Mouse (Mus musculus) stomach, embryonic 16.5 days (tissue): ENCODE results near the gene Myl6. TPM values are rescaled to one million over a fixed set of nuclear protein-coding genes. Genes with fewer than 3 reads are reported as not detected.
A peak's percentile ranks its signal among the peaks of the same experiment; 100 is the strongest.

ENCODE experiments used
- ATAC-seq: fragments of 200-750 bp; cut with Nextera tagmentation; 2 replicates; pipeline ENCODE4 v1.8.0; 2017; ENCODE audit warnings: moderate number of reproducible peaks, moderate TSS enrichment; ENCODE audit not compliant: insufficient read depth, low FRiP score
- H3K27ac ChIP-seq: fragments of 300-500 bp; sonication (generic); 2 replicates; pipeline ENCODE4 v1.5.1; 2014; ENCODE audit warnings: low read length
- H3K27me3 ChIP-seq: fragments of 300-500 bp; sonication (generic); 2 replicates; pipeline ENCODE4 v1.6.1; 2014; ENCODE audit warnings: low read length, control low read depth, mixed read lengths; ENCODE audit not compliant: control insufficient read depth, insufficient read depth
- H3K36me3 ChIP-seq: fragments of 300-500 bp; sonication (generic); 2 replicates; pipeline ENCODE4 v1.6.1; 2014; ENCODE audit warnings: low read length; ENCODE audit not compliant: control insufficient read depth, insufficient read depth
- H3K4me1 ChIP-seq: fragments of 300-500 bp; sonication (generic); 2 replicates; pipeline ENCODE4 v1.6.1; 2014; ENCODE audit warnings: low read length, control low read depth, mixed read lengths; ENCODE audit not compliant: control insufficient read depth, insufficient read depth
- H3K4me2 ChIP-seq: fragments of 300-500 bp; sonication (generic); 2 replicates; pipeline ENCODE4 v1.6.1; 2014; ENCODE audit warnings: low read depth, low read length, mixed read lengths
- H3K4me3 ChIP-seq: fragments of 300-500 bp; sonication (generic); replicated peaks from 2 replicates; pipeline ENCODE4 v1.5.1; 2014; ENCODE audit warnings: mild to moderate bottlenecking, low read length
- H3K9ac ChIP-seq: fragments of 300-500 bp; sonication (generic); 2 replicates; pipeline ENCODE4 v1.6.1; 2014; ENCODE audit warnings: low read length
- H3K9me3 ChIP-seq: fragments of 300-500 bp; sonication (generic); replicated peaks from 2 replicates; pipeline ENCODE4 v1.6.1; 2016; ENCODE audit warnings: low read length, control low read depth; ENCODE audit not compliant: control insufficient read depth
- WGBS: fragments of 180-500 bp; shearing (Covaris S2); extraction: QIAGEN DNeasy Blood & Tissue Kit; methylation state at CpG from one replicate; pipeline ENCODE4 v1.1.7; 2014; 5-methylcytosine and 5-hydroxymethylcytosine counted together
- polyA plus RNA-seq: library from polyadenylated mRNA; unstranded; fragments of >200 nt; fragmentation: Nextera tagmentation; extraction: Ambion mirVana; gene quantifications from 2 replicates; pipeline ENCODE4 v1.2.1, GENCODE M21; 2015

The Myl6 gene
- polyA plus RNA-seq, 1 experiment from 2014 or later: 2,126 TPM

GRCm38 (mm10) chr10:128489380-128489779 is 4.6 kb downstream of the Myl6 start:
- peaks cover 23% of the 10 kb centered on the region for H3K4me1 ChIP-seq
- H3K4me2 ChIP-seq: no peak overlapping the region; the same call in 1 of the 2 replicates
- H3K9me3 ChIP-seq: no peaks in the 10 kb centered on the region
- peak overlapping the region; percentile 99 for H3K27ac ChIP-seq
- H3K27me3 ChIP-seq: no peaks in the 10 kb centered on the region
- 44% methylated on average over 5 of the region's 5 CpGs for WGBS
- no peak overlapping the region for H3K4me3 ChIP-seq
- peaks cover 25% of the 10 kb centered on the region for H3K36me3 ChIP-seq
- peak overlapping the region; percentile 62 for H3K9ac ChIP-seq
- no peak for ATAC-seq

- no peaks in the 10 kb centered on the region for H3K27me3 ChIP-seq
- no peaks in the 10 kb centered on the region for H3K9me3 ChIP-seq
- no peak overlapping the region for H3K9ac ChIP-seq
- peak overlapping the region; percentile 49; the same call in 1 of the 2 replicates for H3K27ac ChIP-seq
- no peak overlapping the region for H3K4me2 ChIP-seq
- no peak overlapping the region for H3K4me3 ChIP-seq
- peaks cover 23% of the 10 kb centered on the region for H3K4me1 ChIP-seq
- peaks cover 28% of the 10 kb centered on the region for H3K36me3 ChIP-seq
- no peak for ATAC-seq
- WGBS: 68% methylated on average over 4 of the region's 4 CpGs
Measured at GRCm38 (mm10) chr10:128488776-128489175, 5.2 kb downstream of the Myl6 start.

GRCm38 (mm10) chr10:128487861-128488712 is 5.9 kb downstream of the Myl6 start:
- Histone ChIP-seq H3K9ac (no peak overlapping the region), H3K4me3 (no peak overlapping the region), H3K27ac (peak overlapping the region; percentile 49; the same call in 1 of the 2 replicates), H3K27me3 (no peaks in the 10 kb centered on the region), H3K4me1 (peaks cover 23% of the 10 kb centered on the region), H3K36me3 (peaks cover 35% of the 10 kb centered on the region), H3K9me3 (no peaks in the 10 kb centered on the region), H3K4me2 (no peak overlapping the region)
- 88% methylated on average over 22 of the region's 22 CpGs for WGBS
- no peak for ATAC-seq

GRCm38 (mm10) chr10:128486370-128486769 is 7.6 kb downstream of the Myl6 start:
- Histone ChIP-seq H3K27me3 (no peaks in the 10 kb centered on the region), H3K36me3 (peaks cover 52% of the 10 kb centered on the region), H3K4me3 (no peak overlapping the region), H3K4me1 (peaks cover 16% of the 10 kb centered on the region), H3K4me2 (no peak overlapping the region), H3K27ac (no peak overlapping the region), H3K9me3 (no peaks in the 10 kb centered on the region), H3K9ac (no peak overlapping the region)
- no peak for ATAC-seq
- WGBS: 88% methylated on average over 7 of the region's 7 CpGs

DNA sequence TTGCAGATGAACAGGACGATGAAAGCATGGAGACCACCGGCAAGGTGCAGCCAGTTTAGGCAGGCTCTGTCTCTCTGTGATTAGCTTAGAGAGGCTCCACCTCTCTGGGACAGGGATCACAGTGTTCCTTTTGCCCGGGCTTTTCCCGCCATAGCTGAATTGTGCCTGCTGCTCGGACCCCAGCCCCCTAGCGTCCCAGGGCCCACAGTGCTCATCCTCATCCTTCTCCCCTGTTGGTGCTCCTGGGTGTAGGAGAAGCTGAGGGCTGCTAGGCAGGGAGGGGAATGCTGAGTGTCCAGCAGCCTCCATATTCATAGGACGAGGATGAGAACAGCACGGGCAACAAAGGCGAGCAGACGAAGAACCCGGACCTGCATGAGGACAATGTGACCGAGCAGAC is 19.6 kb downstream of the Myl6 start:
- no peak overlapping the region for H3K4me2 ChIP-seq
- H3K36me3 ChIP-seq: peaks cover 35% of the 10 kb centered on the region
- no peak overlapping the region for H3K4me3 ChIP-seq
- ATAC-seq: no peak
- WGBS: 85% methylated on average over 12 of the region's 12 CpGs
- H3K27me3 ChIP-seq: no peaks in the 10 kb centered on the region
- no peak overlapping the region for H3K9ac ChIP-seq
- no peaks in the 10 kb centered on the region for H3K9me3 ChIP-seq
- H3K4me1 ChIP-seq: no peaks in the 10 kb centered on the region
- no peak overlapping the region for H3K27ac ChIP-seq

DNA sequence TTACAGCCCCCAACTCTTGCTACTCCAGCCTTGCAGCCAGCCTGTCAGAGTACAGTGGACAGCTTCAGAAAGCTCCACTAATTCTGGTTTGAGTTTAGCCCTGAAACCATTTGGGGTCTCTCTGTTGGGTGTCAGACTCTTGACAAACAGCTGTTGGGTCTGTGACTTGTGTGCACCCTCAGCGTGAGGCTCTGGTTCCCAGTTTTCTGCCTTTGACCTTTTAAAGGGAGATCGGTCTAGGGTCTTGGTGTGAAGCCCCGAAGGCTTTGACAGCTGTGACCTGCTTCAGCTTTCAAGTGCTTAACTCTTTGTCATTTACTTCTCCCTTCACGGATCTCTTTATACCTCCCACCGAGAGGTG is 33.7 kb downstream of the Myl6 start:
- peaks cover 12% of the 10 kb centered on the region for H3K4me1 ChIP-seq
- H3K4me2 ChIP-seq: peak overlapping the region; percentile 75
- H3K27me3 ChIP-seq: no peaks in the 10 kb centered on the region
- H3K9me3 ChIP-seq: no peaks in the 10 kb centered on the region
- peak overlapping the region; percentile 99 for H3K9ac ChIP-seq
- 3% methylated on average over 5 of the region's 5 CpGs for WGBS
- ATAC-seq: no peak
- H3K36me3 ChIP-seq: peaks cover 8% of the 10 kb centered on the region
- H3K4me3 ChIP-seq: peak overlapping the region; percentile 91
- peak overlapping the region; percentile 96 for H3K27ac ChIP-seq

DNA sequence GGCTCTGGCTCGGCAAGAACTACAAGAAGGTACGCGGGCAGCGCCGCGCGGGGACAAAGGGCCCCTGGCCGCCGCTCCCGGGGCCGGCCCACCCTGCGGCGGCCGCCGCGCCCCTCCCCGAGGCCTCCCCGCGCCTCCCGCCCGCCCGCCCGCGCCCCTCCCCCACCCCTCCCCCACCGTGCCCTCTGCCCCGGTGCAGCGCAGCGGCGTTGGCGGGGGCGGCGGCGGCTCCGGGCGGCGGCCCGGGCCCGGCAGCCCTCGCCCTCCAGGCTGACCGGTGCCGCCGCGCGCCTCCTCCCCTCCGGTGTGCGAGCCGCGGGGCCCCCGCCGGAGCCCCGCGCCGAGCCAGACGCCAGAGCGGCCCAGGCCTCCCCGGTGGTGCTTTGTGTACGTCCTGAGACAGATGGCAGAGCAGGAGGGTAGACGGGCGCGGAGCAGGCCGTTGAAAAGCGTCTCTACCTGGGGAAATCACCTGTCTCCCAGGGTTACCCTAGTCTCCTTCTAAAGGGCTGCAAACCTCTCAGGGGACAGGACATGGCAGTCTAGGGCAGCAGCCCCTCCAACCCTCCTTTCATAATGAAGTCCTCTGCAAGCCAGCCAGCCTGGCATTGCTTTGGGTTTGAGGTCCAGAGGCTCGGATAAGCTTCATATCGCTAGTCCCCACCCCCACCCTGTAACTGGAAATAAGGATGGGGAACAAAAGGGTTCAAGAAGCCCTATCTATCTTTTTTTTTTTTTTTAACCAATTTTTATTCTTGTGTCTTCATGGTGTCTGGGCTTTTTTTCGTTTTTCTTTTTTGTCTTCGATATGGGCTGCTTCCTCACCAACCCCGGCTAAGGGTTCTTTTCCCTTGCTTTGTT is 34.3 kb downstream of the Myl6 start:
- Histone ChIP-seq H3K27me3 (no peaks in the 10 kb centered on the region), H3K27ac (peak overlapping the region; percentile 96), H3K9ac (peak overlapping the region; percentile 99), H3K4me3 (peak overlapping the region; percentile 91), H3K9me3 (no peaks in the 10 kb centered on the region), H3K4me1 (peaks cover 12% of the 10 kb centered on the region), H3K36me3 (peaks cover 5% of the 10 kb centered on the region; the same call in 1 of the 2 replicates), H3K4me2 (peak overlapping the region; percentile 75)
- WGBS: 2% methylated on average over 31 of the region's 67 CpGs
- peak; percentile 57 for ATAC-seq

DNA sequence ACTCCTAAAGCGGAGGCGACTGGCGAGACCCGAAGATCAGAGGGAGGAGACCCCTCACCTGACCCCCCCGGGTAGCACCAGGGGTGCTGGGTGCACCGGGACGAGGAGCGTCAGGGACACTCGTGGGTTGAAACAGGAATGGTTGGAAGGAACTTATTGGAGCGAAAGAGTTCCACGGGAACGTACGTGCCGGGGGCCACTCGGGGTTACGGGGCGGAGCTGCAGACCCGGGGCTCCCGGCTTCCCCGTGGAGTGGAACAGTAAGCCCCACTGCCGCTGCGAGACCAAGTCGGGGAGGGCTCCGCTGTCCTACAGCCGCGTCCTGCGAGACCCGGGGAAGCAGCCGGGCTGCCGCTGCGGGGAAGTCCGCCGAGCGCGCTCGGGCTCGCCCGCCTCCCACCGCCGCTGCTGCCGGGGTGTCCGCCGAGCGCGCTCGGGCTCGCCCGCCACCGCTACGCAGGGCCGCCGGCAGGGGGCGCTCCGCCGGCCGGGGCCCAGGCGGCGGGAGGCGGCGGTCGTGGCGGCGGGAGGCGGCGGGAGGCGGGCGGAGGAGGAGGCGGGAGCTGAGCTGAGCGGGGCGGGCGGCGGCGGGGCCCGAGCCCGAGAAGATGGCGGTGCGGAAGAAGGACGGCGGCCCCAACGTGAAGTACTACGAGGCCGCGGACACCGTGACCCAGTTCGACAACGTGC is 35.1 kb downstream of the Myl6 start, which contains the start of gene Smarcc2:
TSS of gene Smarcc2 (plus strand) at position 530 of the 690 bp plus-strand sequence.
- H3K4me3 ChIP-seq: peak within 1 kb of the TSS; percentile 91
- peaks cover 12% of the 10 kb centered on the region for H3K4me1 ChIP-seq
- H3K27me3 ChIP-seq: no peaks in the 10 kb centered on the region
- peak within 1 kb of the TSS; percentile 75 for H3K4me2 ChIP-seq
- peak within 1 kb of the TSS; percentile 99 for H3K9ac ChIP-seq
- peak; percentile 83 for ATAC-seq
- no peaks in the 10 kb centered on the region for H3K9me3 ChIP-seq
- H3K36me3 ChIP-seq: 0 out of 2 replicates have a peak, but pooled peaks cover 2% of the 10 kb centered on the region
- under 1% methylated on average over 69 of the region's 86 CpGs for WGBS
- H3K27ac ChIP-seq: peak within 1 kb of the TSS; percentile 96
